Mouse (Mus musculus): ENCODE data around the gene Ddb2.

GRCm38 (mm10) chr2:91167629-91168028 lies 69.2 kb downstream of the Ddb2 start:
- TF ChIP-seq CTCF (IDR thresholded peaks at IDR 0.05; ENCODE audit: control insufficient read depth, insufficient read depth, insufficient read length) (no peak), MYOD1 (IDR thresholded peaks at IDR 0.05; ENCODE audit: control insufficient read depth, insufficient read length, low read depth) (no peak), MAX (IDR thresholded peaks at IDR 0.05) (no peak), CEBPB (IDR thresholded peaks at IDR 0.05; ENCODE audit: low read depth) (no peak)

Data from C2C12 (cell line).